Mouse (Mus musculus): ENCODE data around the gene Hgd.

Hgd gene

GRCm38 (mm10) chr16:37581901-37582300 lies 1.9 kb downstream of the Hgd start:
- DNase-seq: no peak

- no peak for DNase-seq
Observed at GRCm38 (mm10) chr16:37583306-37583705, 3.4 kb downstream of the Hgd start.

GRCm38 (mm10) chr16:37583801-37584200 lies 3.8 kb downstream of the Hgd start:
- DNase-seq: no peak

- peak; percentile 43 for DNase-seq
Observed at GRCm38 (mm10) chr16:37584218-37585035, 4.5 kb downstream of the Hgd start.

GRCm38 (mm10) chr16:37585129-37585563 lies 5.2 kb downstream of the Hgd start:
- DNase-seq: no peak

- DNase-seq: no peak
Observed at GRCm38 (mm10) chr16:37590921-37591320, 11.0 kb downstream of the Hgd start.

- no peak for DNase-seq
Observed at GRCm38 (mm10) chr16:37591551-37591950, 11.6 kb downstream of the Hgd start.

- no peak for DNase-seq
Observed at GRCm38 (mm10) chr16:37597412-37597811, 17.5 kb downstream of the Hgd start.

- no peak for DNase-seq
Observed at GRCm38 (mm10) chr16:37598463-37598862, 18.5 kb downstream of the Hgd start.

- DNase-seq: no peak
Observed at GRCm38 (mm10) chr16:37599326-37599725, 19.4 kb downstream of the Hgd start.

- DNase-seq: no peak
Observed at GRCm38 (mm10) chr16:37603431-37603830, 23.5 kb downstream of the Hgd start.

GRCm38 (mm10) chr16:37604243-37604642 lies 24.3 kb downstream of the Hgd start:
- no peak for DNase-seq

GRCm38 (mm10) chr16:37610333-37610732 lies 30.4 kb downstream of the Hgd start:
- peak; percentile 25 for DNase-seq

GRCm38 (mm10) chr16:37611072-37611471 lies 31.1 kb downstream of the Hgd start:
- DNase-seq: no peak

GRCm38 (mm10) chr16:37612013-37612412 lies 32.1 kb downstream of the Hgd start:
- DNase-seq: no peak

GRCm38 (mm10) chr16:37614540-37614939 lies 34.6 kb downstream of the Hgd start:
- DNase-seq: no peak

- no peak for DNase-seq
Observed at GRCm38 (mm10) chr16:37615429-37615828, 35.5 kb downstream of the Hgd start.

- no peak for DNase-seq
Observed at GRCm38 (mm10) chr16:37616104-37616503, 36.2 kb downstream of the Hgd start.

GRCm38 (mm10) chr16:37617695-37618094 lies 37.7 kb downstream of the Hgd start:
- DNase-seq: peak; percentile 28

GRCm38 (mm10) chr16:37622403-37622802 lies 42.5 kb downstream of the Hgd start:
- DNase-seq: no peak

- no peak for DNase-seq
Observed at GRCm38 (mm10) chr16:37622919-37623318, 43.0 kb downstream of the Hgd start.

- no peak for DNase-seq
Observed at GRCm38 (mm10) chr16:37626388-37626949, 46.5 kb downstream of the Hgd start.

GRCm38 (mm10) chr16:37628336-37628735 lies 48.4 kb downstream of the Hgd start:
- DNase-seq: no peak

- DNase-seq: no peak
Observed at GRCm38 (mm10) chr16:37629011-37629410, 49.1 kb downstream of the Hgd start.

- DNase-seq: no peak
Observed at GRCm38 (mm10) chr16:37634578-37634977, 54.6 kb downstream of the Hgd start.
